Mouse (Mus musculus) midbrain, embryonic 13.5 days (tissue): Measurements from ENCODE around the gene Wdr78. TPM values are rescaled to one million over a fixed set of nuclear protein-coding genes. Genes with fewer than 3 reads are reported as not detected.

Experiments used
- ATAC-seq: fragments of 200-750 bp; cut with Nextera tagmentation; 2 replicates; pipeline ENCODE4 v1.8.0; 2017; ENCODE audit warnings: mild to moderate bottlenecking, moderate TSS enrichment, moderate library complexity
- H3K27ac ChIP-seq: fragments of 300-500 bp; sonication (generic); 2 replicates; pipeline ENCODE4 v1.5.1; 2015; ENCODE audit warnings: inconsistent platforms, mild to moderate bottlenecking, moderate library complexity
- H3K27me3 ChIP-seq: fragments of 300-500 bp; sonication (generic); 2 replicates; pipeline ENCODE4 v1.6.1; 2015; ENCODE audit warnings: mild to moderate bottlenecking, inconsistent platforms
- H3K36me3 ChIP-seq: fragments of 300-500 bp; sonication (generic); 2 replicates; pipeline ENCODE4 v1.6.1; 2015; ENCODE audit warnings: mild to moderate bottlenecking, inconsistent platforms
- H3K4me1 ChIP-seq: fragments of 300-500 bp; sonication (generic); replicated peaks from 2 replicates; pipeline ENCODE4 v1.6.1; 2015; ENCODE audit warnings: inconsistent platforms
- H3K4me2 ChIP-seq: fragments of 300-500 bp; sonication (generic); replicated peaks from 2 replicates; pipeline ENCODE4 v1.6.1; 2015; ENCODE audit warnings: moderate library complexity, mild to moderate bottlenecking, inconsistent platforms
- H3K4me3 ChIP-seq: fragments of 300-500 bp; sonication (generic); replicated peaks from 2 replicates; pipeline ENCODE4 v1.5.1; 2015; ENCODE audit warnings: mild to moderate bottlenecking, inconsistent platforms
- H3K9ac ChIP-seq: fragments of 300-500 bp; sonication (generic); replicated peaks from 2 replicates; pipeline ENCODE4 v1.6.1; 2015; ENCODE audit warnings: mild to moderate bottlenecking, inconsistent platforms
- H3K9me3 ChIP-seq: fragments of 300-500 bp; sonication (generic); 2 replicates; pipeline ENCODE4 v1.6.1; 2016; ENCODE audit warnings: mild to moderate bottlenecking, inconsistent platforms
- WGBS: fragments of 180-500 bp; shearing (Covaris S2); methylation state at CpG from one replicate; pipeline ENCODE4 v1.1.7; 2015; 5-methylcytosine and 5-hydroxymethylcytosine counted together
- polyA plus RNA-seq: library from polyadenylated mRNA; unstranded; fragments of >200 nt; fragmentation: Nextera tagmentation; extraction: Ambion mirVana; gene quantifications from 2 replicates; pipeline ENCODE4 v1.2.1, GENCODE M21; 2015

Wdr78 gene
- polyA plus RNA-seq, 1 experiment from 2014 or later: 4.9 TPM

GRCm38 (mm10) chr4:103048046-103048445 lies 66.3 kb downstream of the Wdr78 start:
- Histone ChIP-seq H3K4me1 (no peaks in the 10 kb centered on the region), H3K27ac (no peak overlapping the region)
- 94% methylated on average over 11 of the region's 11 CpGs for WGBS

GRCm38 (mm10) chr4:103042997-103043396 lies 71.4 kb downstream of the Wdr78 start:
- WGBS: 93% methylated on average over 11 of the region's 11 CpGs
- no peak overlapping the region for H3K4me3 ChIP-seq
- H3K4me2 ChIP-seq: no peak overlapping the region
- H3K4me1 ChIP-seq: no peaks in the 10 kb centered on the region
- no peaks in the 10 kb centered on the region for H3K9me3 ChIP-seq
- no peak for ATAC-seq
- H3K9ac ChIP-seq: no peak overlapping the region
- H3K36me3 ChIP-seq: 0 out of 2 replicates have a peak, but pooled peaks cover 2% of the 10 kb centered on the region
- H3K27ac ChIP-seq: no peak overlapping the region
- H3K27me3 ChIP-seq: no peaks in the 10 kb centered on the region

More at GRCm38 (mm10) chr4:103048046-103048445, 66.3 kb downstream of the Wdr78 start:
- no peak for ATAC-seq
- no peaks in the 10 kb centered on the region for H3K27me3 ChIP-seq
- H3K9ac ChIP-seq: no peak overlapping the region
- no peak overlapping the region for H3K4me2 ChIP-seq
- peaks cover 3% of the 10 kb centered on the region; the same call in 1 of the 2 replicates for H3K9me3 ChIP-seq
- no peak overlapping the region for H3K4me3 ChIP-seq
- H3K36me3 ChIP-seq: 0 out of 2 replicates have a peak, but pooled peaks cover 3% of the 10 kb centered on the region

- no peaks in the 10 kb centered on the region for H3K27me3 ChIP-seq
- H3K4me3 ChIP-seq: no peak overlapping the region
- H3K36me3 ChIP-seq: 0 out of 2 replicates have a peak, but pooled peaks cover 2% of the 10 kb centered on the region
- H3K9me3 ChIP-seq: no peaks in the 10 kb centered on the region
- H3K4me1 ChIP-seq: no peaks in the 10 kb centered on the region
- no peak for ATAC-seq
- no peak overlapping the region for H3K27ac ChIP-seq
- no peak overlapping the region for H3K9ac ChIP-seq
- no peak overlapping the region for H3K4me2 ChIP-seq
- WGBS: 79% methylated on average over 5 of the region's 5 CpGs
Measured at GRCm38 (mm10) chr4:103039838-103040191, 74.5 kb downstream of the Wdr78 start.

GRCm38 (mm10) chr4:103039103-103039837 lies 75.1 kb downstream of the Wdr78 start:
- no peak for ATAC-seq
- no peaks in the 10 kb centered on the region for H3K9me3 ChIP-seq
- no peak overlapping the region for H3K9ac ChIP-seq
- H3K27ac ChIP-seq: no peak overlapping the region
- no peak overlapping the region for H3K4me2 ChIP-seq
- H3K4me1 ChIP-seq: no peaks in the 10 kb centered on the region
- H3K36me3 ChIP-seq: 0 out of 2 replicates have a peak, but pooled peaks cover 2% of the 10 kb centered on the region
- H3K4me3 ChIP-seq: no peak overlapping the region
- 86% methylated on average over 14 of the region's 14 CpGs for WGBS
- H3K27me3 ChIP-seq: no peaks in the 10 kb centered on the region

- no peak for ATAC-seq
- Histone ChIP-seq H3K9me3 (no peaks in the 10 kb centered on the region), H3K4me2 (no peak overlapping the region), H3K4me3 (no peak overlapping the region), H3K27ac (no peak overlapping the region), H3K36me3 (no peaks in the 10 kb centered on the region), H3K9ac (no peak overlapping the region), H3K27me3 (no peaks in the 10 kb centered on the region), H3K4me1 (no peaks in the 10 kb centered on the region)
- WGBS: 84% methylated on average over 13 of the region's 13 CpGs
Measured at GRCm38 (mm10) chr4:103028177-103029088, 85.9 kb downstream of the Wdr78 start.

GRCm38 (mm10) chr4:103027745-103028144 lies 86.6 kb downstream of the Wdr78 start:
- no peak for ATAC-seq

GRCm38 (mm10) chr4:103026621-103027020 lies 87.7 kb downstream of the Wdr78 start, which contains the start of gene Insl5:
Insl5 (minus strand) TSS chr4:103026842.
- no peak within 1 kb of the TSS for H3K27ac ChIP-seq
- H3K4me1 ChIP-seq: no peaks in the 10 kb centered on the region
- no peaks in the 10 kb centered on the region for H3K27me3 ChIP-seq
- H3K4me2 ChIP-seq: no peak within 1 kb of the TSS
- H3K36me3 ChIP-seq: no peaks in the 10 kb centered on the region
- WGBS: 95% methylated on average over 4 of the region's 4 CpGs
- no peaks in the 10 kb centered on the region for H3K9me3 ChIP-seq
- no peak within 1 kb of the TSS for H3K9ac ChIP-seq
- ATAC-seq: no peak
- H3K4me3 ChIP-seq: no peak within 1 kb of the TSS

More at GRCm38 (mm10) chr4:103027745-103028144, 86.6 kb downstream of the Wdr78 start:
- Histone ChIP-seq H3K9ac (no peak overlapping the region), H3K4me3 (no peak overlapping the region), H3K27me3 (no peaks in the 10 kb centered on the region), H3K4me2 (no peak overlapping the region), H3K27ac (no peak overlapping the region), H3K9me3 (no peaks in the 10 kb centered on the region), H3K36me3 (no peaks in the 10 kb centered on the region), H3K4me1 (no peaks in the 10 kb centered on the region)
- WGBS: 91% methylated on average over 7 of the region's 7 CpGs

- 2% methylated on average over 4 of the region's 4 CpGs for WGBS
- Histone ChIP-seq H3K4me2 (peak overlapping the region; percentile 20; the same call in 1 of the 2 replicates), H3K27me3 (no peaks in the 10 kb centered on the region), H3K4me1 (peaks cover 18% of the 10 kb centered on the region), H3K36me3 (no peaks in the 10 kb centered on the region), H3K27ac (0 out of 2 replicates have a peak overlapping the region, but pooled peaks have one; percentile 25), H3K4me3 (no peak overlapping the region), H3K9me3 (no peaks in the 10 kb centered on the region), H3K9ac (no peak overlapping the region)
- peak; percentile 57; the same call in 1 of the 2 replicates for ATAC-seq
Measured at GRCm38 (mm10) chr4:103013490-103013889, 100.9 kb downstream of the Wdr78 start.

GRCm38 (mm10) chr4:103011823-103012222 lies 102.5 kb downstream of the Wdr78 start:
- no peaks in the 10 kb centered on the region for H3K36me3 ChIP-seq
- H3K9me3 ChIP-seq: no peaks in the 10 kb centered on the region
- no peak overlapping the region for H3K4me2 ChIP-seq
- H3K9ac ChIP-seq: no peak overlapping the region
- peak overlapping the region; percentile 31; the same call in 1 of the 2 replicates for H3K27ac ChIP-seq
- no peak overlapping the region for H3K4me3 ChIP-seq
- no peaks in the 10 kb centered on the region for H3K27me3 ChIP-seq
- 34% methylated on average over 7 of the region's 7 CpGs for WGBS
- peak; percentile 76 for ATAC-seq
- H3K4me1 ChIP-seq: peaks cover 30% of the 10 kb centered on the region

GRCm38 (mm10) chr4:103010734-103011133 lies 103.6 kb downstream of the Wdr78 start:
- whole genome bisulfite sequencing: 92% methylated on average over 4 of the region's 4 CpGs
- no peak for ATAC-seq
- Histone ChIP-seq H3K9me3 (no peaks in the 10 kb centered on the region), H3K27ac (no peak overlapping the region), H3K4me3 (no peak overlapping the region), H3K9ac (no peak overlapping the region), H3K27me3 (no peaks in the 10 kb centered on the region), H3K4me2 (no peak overlapping the region), H3K36me3 (no peaks in the 10 kb centered on the region), H3K4me1 (peaks cover 39% of the 10 kb centered on the region)

- peak; percentile 76 for ATAC-seq
- peak overlapping the region; percentile 54 for H3K27ac ChIP-seq
- H3K4me3 ChIP-seq: no peak overlapping the region
Measured at GRCm38 (mm10) chr4:103006943-103007418, 107.4 kb downstream of the Wdr78 start.

GRCm38 (mm10) chr4:103006266-103006665 lies 108.1 kb downstream of the Wdr78 start:
- Histone ChIP-seq H3K4me1 (peaks cover 25% of the 10 kb centered on the region), H3K36me3 (no peaks in the 10 kb centered on the region), H3K9ac (no peak overlapping the region), H3K4me2 (no peak overlapping the region), H3K27me3 (no peaks in the 10 kb centered on the region), H3K9me3 (no peaks in the 10 kb centered on the region), H3K27ac (no peak overlapping the region), H3K4me3 (no peak overlapping the region)
- 71% methylated on average over 5 of the region's 5 CpGs for WGBS
- ATAC-seq: 0 out of 2 replicates have a peak, but pooled peaks have one; percentile 17

More at GRCm38 (mm10) chr4:103006943-103007418, 107.4 kb downstream of the Wdr78 start:
- no peak overlapping the region for H3K9ac ChIP-seq
- peaks cover 29% of the 10 kb centered on the region for H3K4me1 ChIP-seq
- no peak overlapping the region for H3K4me2 ChIP-seq
- WGBS: 17% methylated on average over 4 of the region's 4 CpGs
- H3K36me3 ChIP-seq: no peaks in the 10 kb centered on the region
- H3K27me3 ChIP-seq: no peaks in the 10 kb centered on the region
- no peaks in the 10 kb centered on the region for H3K9me3 ChIP-seq
